Mouse (Mus musculus) lung, postnatal 0 days (tissue): ENCODE results near the gene Ttbk1.

Experiments used
- CTCF ChIP-seq: IDR thresholded peaks from 2 replicates; pipeline ENCODE4 v1.5.1; 2016; ENCODE audit warnings: antibody characterized with exemption, mild to moderate bottlenecking
- EP300 ChIP-seq: IDR thresholded peaks from 2 replicates; pipeline ENCODE4 v1.6.1; 2016; ENCODE audit warnings: antibody characterized with exemption, mild to moderate bottlenecking, control low read depth

DNA sequence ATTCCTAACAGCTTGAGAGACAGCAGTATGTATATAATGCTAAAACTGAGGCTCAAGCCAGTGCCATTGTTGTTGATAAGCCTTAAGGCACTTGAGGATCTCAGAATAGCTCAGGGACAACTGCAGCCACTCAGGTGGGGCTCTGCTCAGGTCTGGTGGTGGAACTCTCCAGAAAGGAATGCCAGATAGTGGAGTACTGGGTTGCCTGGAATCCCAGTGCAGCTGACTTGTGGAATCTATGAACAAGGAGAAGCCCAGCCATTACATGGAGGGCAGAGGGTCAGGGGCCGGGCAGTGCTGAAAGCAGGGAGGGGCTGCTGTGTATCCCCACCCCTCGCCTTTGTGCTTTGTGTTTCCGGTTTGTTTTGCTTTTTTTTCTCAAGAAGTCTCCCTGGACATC, 29.0 kb downstream of the Ttbk1 start:
- TF ChIP-seq CTCF (no peak), EP300 (no peak)
